Mouse (Mus musculus): ENCODE data around the gene Wwtr1. TPM values are rescaled to one million over a fixed set of nuclear protein-coding genes. Genes with fewer than 3 reads are reported as not detected.
A peak's percentile ranks its signal among the peaks of the same experiment; 100 is the strongest.

The Wwtr1 gene
- polyA plus RNA-seq, 1 experiment from 2014 or later, result 25.1 TPM

DNA sequence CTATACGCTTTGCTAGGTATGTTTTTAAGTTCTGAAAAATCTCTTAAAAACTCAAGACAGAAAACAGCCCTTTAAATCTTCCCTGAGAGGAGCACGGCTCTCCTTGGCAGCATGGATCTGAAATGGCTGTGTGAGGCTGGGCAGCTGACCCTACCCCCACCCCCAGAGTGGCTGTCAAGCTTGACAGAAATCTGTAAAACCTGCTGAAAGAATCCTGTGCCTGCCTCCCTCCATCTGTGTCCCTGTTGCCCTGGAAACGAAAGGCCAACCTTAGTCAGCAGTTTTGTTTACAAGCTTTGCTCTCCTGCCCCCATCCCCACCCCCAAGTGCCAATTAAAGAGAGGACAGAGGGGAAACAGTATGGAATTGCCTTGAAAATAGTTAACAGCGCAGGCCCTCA lies 103.3 kb downstream of the Wwtr1 start:
- Histone ChIP-seq H3K27me3 (no peaks in the 10 kb centered on the region), H3K9me3 (no peaks in the 10 kb centered on the region), H3K4me2 (no peak overlapping the region), H3K27ac (peak overlapping the region; percentile 86), H3K9ac (no peak overlapping the region), H3K4me1 (peaks cover 36% of the 10 kb centered on the region), H3K36me3 (peaks cover 8% of the 10 kb centered on the region; the same call in 1 of the 2 replicates), H3K4me3 (no peak overlapping the region)
- 45% methylated on average over 4 of the region's 4 CpGs for WGBS
- ATAC-seq (ENCODE audit: borderline replicate concordance, extremely low read depth, low FRiP score, low TSS enrichment), result no peak

DNA sequence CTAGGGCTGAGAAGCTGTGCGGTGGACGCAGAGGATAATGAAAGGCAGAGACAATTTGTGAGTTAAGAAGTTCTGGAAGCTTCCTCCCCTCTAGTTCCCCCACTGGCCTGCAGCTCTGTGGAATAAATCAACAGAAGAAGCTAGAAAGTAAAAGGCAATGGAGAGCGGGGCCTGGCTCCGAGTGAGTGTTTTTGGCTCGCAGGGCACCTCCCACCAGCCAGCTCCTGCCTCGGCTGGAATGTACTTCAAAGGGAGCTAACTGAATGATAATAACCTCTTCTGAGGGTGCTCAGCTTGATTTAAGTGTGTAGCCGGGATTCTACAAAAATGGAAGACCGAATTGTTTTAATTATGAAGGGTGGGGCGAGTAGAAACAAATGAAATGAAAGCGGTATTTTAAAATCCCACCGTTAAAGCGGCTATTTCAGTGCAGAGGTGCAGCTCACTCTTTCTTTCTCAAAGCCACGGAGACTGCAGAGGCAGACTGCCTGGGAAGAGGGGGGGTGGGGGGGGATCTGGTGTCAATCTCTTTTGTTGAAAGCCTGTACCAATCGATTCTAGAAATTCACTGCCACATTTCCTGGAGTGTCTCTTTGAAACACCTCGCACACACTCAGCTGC lies 104.6 kb downstream of the Wwtr1 start:
- Histone ChIP-seq H3K4me3 (no peak overlapping the region), H3K9ac (no peak overlapping the region), H3K27ac (peak overlapping the region; percentile 86), H3K4me1 (peaks cover 41% of the 10 kb centered on the region), H3K27me3 (no peaks in the 10 kb centered on the region), H3K4me2 (peak overlapping the region; percentile 37), H3K36me3 (no peaks in the 10 kb centered on the region), H3K9me3 (no peaks in the 10 kb centered on the region)
- WGBS, result 9% methylated on average over 15 of the region's 15 CpGs
- ATAC-seq (ENCODE audit: borderline replicate concordance, extremely low read depth, low FRiP score, low TSS enrichment), result peak; percentile 56; the same call in 1 of the 2 replicates

DNA sequence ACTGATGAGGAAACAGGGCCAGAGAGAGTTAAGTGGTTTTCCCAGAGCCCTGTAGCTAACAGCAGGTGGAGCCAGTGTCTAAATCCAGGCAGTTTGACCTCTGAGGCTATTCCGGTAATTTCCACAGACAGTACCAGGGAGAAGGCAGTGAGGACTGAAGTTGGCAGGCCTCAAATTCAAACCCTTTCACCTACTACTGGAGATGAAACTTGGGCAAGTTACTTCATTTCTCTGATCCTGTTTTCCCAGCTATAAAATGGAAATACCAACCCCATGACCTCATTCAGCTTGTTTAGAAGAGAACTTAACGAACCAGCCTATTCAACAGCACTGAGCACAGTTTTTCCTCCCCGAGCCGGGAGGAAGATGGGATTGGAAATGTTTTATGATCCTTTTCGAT lies 105.4 kb downstream of the Wwtr1 start:
- ATAC-seq (ENCODE audit: borderline replicate concordance, extremely low read depth, low FRiP score, low TSS enrichment), result peak; percentile 47; the same call in 1 of the 2 replicates
- H3K4me2 ChIP-seq, result peak overlapping the region; percentile 37
- H3K9ac ChIP-seq, result no peak overlapping the region
- no peak overlapping the region for H3K4me3 ChIP-seq
- WGBS, result 4% methylated on average over 5 of the region's 5 CpGs
- H3K9me3 ChIP-seq, result no peaks in the 10 kb centered on the region
- peaks cover 41% of the 10 kb centered on the region for H3K4me1 ChIP-seq
- peak overlapping the region; percentile 86 for H3K27ac ChIP-seq
- no peaks in the 10 kb centered on the region for H3K36me3 ChIP-seq
- H3K27me3 ChIP-seq, result no peaks in the 10 kb centered on the region

DNA sequence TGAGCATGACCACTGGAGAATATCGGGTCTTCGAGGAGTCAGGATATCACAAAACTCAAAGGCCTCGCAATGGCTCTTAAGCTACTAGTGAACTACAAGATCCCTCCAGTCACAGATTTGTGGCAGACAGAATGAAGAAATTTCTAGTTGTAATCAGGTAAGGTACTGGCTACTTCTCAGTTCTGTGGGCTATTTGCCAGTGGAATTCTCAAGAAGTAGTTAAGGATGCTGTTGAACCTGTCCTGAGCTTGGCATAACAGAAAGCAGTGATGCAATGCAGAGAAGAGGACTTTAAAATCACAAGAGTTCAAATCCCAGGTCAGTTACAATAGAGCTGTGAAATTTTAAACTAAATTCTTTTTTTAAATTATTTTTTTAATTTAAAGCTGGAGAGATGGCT lies 106.4 kb downstream of the Wwtr1 start:
- WGBS, result 84% methylated on average over 3 of the region's 3 CpGs
- Histone ChIP-seq H3K27me3 (no peaks in the 10 kb centered on the region), H3K4me1 (peaks cover 41% of the 10 kb centered on the region), H3K9me3 (no peaks in the 10 kb centered on the region), H3K4me3 (no peak overlapping the region), H3K36me3 (no peaks in the 10 kb centered on the region), H3K9ac (no peak overlapping the region), H3K27ac (no peak overlapping the region), H3K4me2 (no peak overlapping the region)
- ATAC-seq (ENCODE audit: borderline replicate concordance, extremely low read depth, low FRiP score, low TSS enrichment), result no peak

DNA sequence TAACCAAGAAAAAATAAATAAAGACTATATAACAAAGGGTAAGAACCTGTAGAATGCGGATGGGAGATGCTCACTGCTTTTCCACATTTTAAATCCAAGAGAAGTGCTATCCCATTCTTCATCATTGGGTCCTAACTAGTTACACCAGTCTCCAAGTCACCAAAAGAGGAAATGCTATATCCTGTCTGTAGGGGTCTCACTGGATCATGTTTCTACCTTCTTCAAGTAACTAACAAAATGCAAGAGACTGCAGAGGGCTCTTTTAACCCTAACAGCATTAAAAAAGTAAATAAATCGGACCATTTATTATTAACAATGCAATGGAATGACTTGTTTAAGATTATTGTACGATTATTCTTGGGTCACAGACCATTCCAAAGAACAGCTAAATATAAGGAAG lies 109.4 kb downstream of the Wwtr1 start:
- 41% methylated on average over 3 of the region's 3 CpGs for WGBS
- no peak for ATAC-seq (ENCODE audit: borderline replicate concordance, extremely low read depth, low FRiP score, low TSS enrichment)

DNA sequence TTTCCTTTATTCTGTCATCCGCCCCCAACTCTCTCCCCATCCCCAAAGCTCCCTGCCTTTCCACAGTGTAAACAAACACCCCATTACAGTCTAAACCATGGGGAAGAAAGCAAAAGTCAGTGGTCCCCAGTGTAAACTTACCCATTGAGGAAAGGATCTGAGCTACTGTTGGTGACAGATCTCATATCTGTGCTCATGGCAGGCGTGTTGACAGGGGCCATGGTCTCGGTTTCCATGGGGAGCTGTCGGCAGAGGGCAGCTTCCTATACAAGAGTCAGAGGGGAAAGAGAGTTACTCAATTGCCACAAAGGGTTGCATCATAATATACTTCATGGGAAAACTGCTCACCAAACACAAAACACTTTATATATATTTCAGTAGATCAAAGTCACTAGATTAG lies 112.4 kb downstream of the Wwtr1 start:
- Histone ChIP-seq H3K9ac (no peak overlapping the region), H3K4me1 (peaks cover 16% of the 10 kb centered on the region), H3K9me3 (no peaks in the 10 kb centered on the region), H3K4me3 (no peak overlapping the region), H3K4me2 (no peak overlapping the region), H3K27ac (peak overlapping the region; percentile 72), H3K27me3 (no peaks in the 10 kb centered on the region), H3K36me3 (peaks cover 18% of the 10 kb centered on the region)
- peak; percentile 94 for ATAC-seq (ENCODE audit: borderline replicate concordance, extremely low read depth, low FRiP score, low TSS enrichment)
- WGBS, result 60% methylated on average over 4 of the region's 4 CpGs

More for the DNA sequence above, 109.4 kb downstream of the Wwtr1 start:
- H3K9ac ChIP-seq, result no peak overlapping the region
- H3K4me3 ChIP-seq, result no peak overlapping the region
- no peaks in the 10 kb centered on the region for H3K27me3 ChIP-seq
- no peak overlapping the region for H3K27ac ChIP-seq
- peaks cover 32% of the 10 kb centered on the region for H3K4me1 ChIP-seq
- peaks cover 9% of the 10 kb centered on the region; the same call in 1 of the 2 replicates for H3K36me3 ChIP-seq
- no peak overlapping the region for H3K4me2 ChIP-seq
- H3K9me3 ChIP-seq, result no peaks in the 10 kb centered on the region

DNA sequence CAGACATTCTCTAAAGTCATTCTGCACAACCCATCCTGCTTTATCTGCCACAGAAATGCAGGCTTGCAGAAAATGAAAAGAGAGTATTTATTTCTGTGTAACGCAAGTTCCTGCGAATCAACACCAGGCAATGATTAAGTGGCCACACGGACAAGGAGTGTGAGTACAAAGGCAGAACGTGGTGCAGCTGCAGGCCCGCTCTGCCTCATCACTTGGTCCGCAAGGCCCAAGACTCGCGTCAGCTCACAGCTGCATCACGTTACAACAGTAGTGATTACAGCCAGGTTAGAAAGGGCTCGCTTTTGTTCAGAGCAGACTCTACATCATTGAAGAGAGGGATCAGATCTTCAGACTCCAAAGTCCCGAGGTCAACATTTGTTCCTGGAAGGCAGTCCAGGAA lies 117.1 kb downstream of the Wwtr1 start:
- no peak for ATAC-seq (ENCODE audit: borderline replicate concordance, extremely low read depth, low FRiP score, low TSS enrichment)
- H3K4me2 ChIP-seq, result no peak overlapping the region
- no peaks in the 10 kb centered on the region for H3K9me3 ChIP-seq
- H3K36me3 ChIP-seq, result peaks cover 21% of the 10 kb centered on the region
- no peaks in the 10 kb centered on the region for H3K27me3 ChIP-seq
- 0 out of 2 replicates have a peak overlapping the region, but pooled peaks have one; percentile 2 for H3K27ac ChIP-seq
- 45% methylated on average over 11 of the region's 11 CpGs for WGBS
- no peak overlapping the region for H3K4me3 ChIP-seq
- H3K9ac ChIP-seq, result no peak overlapping the region
- H3K4me1 ChIP-seq, result peaks cover 16% of the 10 kb centered on the region

DNA sequence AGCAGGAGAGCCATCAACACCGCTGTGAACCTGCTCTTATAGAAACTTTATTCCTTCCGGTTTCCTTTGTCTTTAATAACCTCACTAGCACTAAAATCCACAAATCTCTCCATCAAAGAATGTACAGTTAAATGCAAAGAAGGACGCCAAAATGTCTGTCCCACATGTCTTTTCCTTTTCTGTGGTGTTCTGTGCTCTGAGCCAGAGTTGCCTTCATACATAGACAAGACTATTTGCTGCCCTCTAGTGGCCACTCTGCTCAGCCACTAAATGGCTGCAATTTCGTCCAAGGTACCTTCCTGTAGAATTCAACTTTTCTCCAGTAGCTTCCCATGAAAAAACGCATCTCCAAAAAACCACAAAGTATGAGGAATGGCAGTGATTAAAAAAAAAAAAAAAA lies 127.3 kb downstream of the Wwtr1 start:
- no peak overlapping the region for H3K27ac ChIP-seq
- WGBS, result 27% methylated on average over 5 of the region's 5 CpGs

DNA sequence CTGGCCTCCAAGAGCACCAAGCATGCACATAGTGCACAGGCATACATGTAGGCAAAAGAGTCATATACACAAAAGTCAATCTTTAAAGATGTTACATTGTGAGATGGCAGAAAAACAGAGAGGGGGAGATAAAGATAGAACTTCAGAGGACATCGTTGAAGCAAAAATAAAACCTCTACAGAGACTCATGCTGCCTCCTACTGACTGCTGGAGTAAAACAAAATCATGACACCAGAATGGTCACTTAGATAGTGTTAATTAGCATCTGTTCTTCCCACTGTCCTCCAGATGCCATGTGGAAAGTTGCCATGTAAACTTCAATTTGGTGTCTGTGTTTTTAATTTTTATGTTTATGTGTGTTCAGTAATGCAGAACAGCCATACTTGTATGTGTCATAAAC lies 127.8 kb downstream of the Wwtr1 start:
- Histone ChIP-seq H3K27me3 (no peaks in the 10 kb centered on the region), H3K9me3 (no peaks in the 10 kb centered on the region), H3K4me2 (no peak overlapping the region), H3K36me3 (no peaks in the 10 kb centered on the region), H3K4me1 (peaks cover 20% of the 10 kb centered on the region), H3K4me3 (no peak overlapping the region), H3K27ac (no peak overlapping the region), H3K9ac (no peak overlapping the region)
- no peak for ATAC-seq (ENCODE audit: borderline replicate concordance, extremely low read depth, low FRiP score, low TSS enrichment)
- 23% methylated on average over 1 of the region's 1 CpGs for WGBS

More for the DNA sequence above, 127.3 kb downstream of the Wwtr1 start:
- Histone ChIP-seq H3K27me3 (no peaks in the 10 kb centered on the region), H3K4me2 (no peak overlapping the region), H3K36me3 (no peaks in the 10 kb centered on the region), H3K9ac (no peak overlapping the region), H3K4me1 (peaks cover 20% of the 10 kb centered on the region), H3K4me3 (no peak overlapping the region), H3K9me3 (no peaks in the 10 kb centered on the region)
- ATAC-seq (ENCODE audit: borderline replicate concordance, extremely low read depth, low FRiP score, low TSS enrichment), result no peak

DNA sequence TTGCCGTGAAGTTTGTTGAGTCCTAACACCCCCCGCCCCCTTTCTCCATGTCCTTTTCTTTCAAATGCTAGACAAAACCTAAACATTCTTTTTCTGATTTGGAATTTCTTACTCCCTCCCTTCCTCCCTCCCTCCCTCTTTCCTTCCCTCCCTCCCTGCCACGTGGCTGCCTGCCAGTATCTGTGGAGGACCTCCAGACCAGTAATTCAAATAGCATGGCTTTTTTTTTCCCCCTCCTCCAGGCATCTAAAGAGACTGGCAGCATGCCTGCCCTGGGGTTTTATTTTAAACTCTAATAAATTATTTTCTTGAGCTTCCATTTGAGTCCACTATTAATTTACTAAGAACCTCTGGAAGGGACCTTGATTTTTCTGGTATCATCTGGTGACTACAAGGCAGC lies 130.0 kb downstream of the Wwtr1 start:
- Histone ChIP-seq H3K4me3 (no peak overlapping the region), H3K4me1 (peaks cover 20% of the 10 kb centered on the region), H3K9ac (no peak overlapping the region), H3K36me3 (no peaks in the 10 kb centered on the region), H3K27me3 (no peaks in the 10 kb centered on the region), H3K4me2 (no peak overlapping the region), H3K9me3 (no peaks in the 10 kb centered on the region), H3K27ac (peak overlapping the region; percentile 48; the same call in 1 of the 2 replicates)
- 28% methylated on average over 3 of the region's 3 CpGs for WGBS
- peak; percentile 85 for ATAC-seq (ENCODE audit: borderline replicate concordance, extremely low read depth, low FRiP score, low TSS enrichment)

DNA sequence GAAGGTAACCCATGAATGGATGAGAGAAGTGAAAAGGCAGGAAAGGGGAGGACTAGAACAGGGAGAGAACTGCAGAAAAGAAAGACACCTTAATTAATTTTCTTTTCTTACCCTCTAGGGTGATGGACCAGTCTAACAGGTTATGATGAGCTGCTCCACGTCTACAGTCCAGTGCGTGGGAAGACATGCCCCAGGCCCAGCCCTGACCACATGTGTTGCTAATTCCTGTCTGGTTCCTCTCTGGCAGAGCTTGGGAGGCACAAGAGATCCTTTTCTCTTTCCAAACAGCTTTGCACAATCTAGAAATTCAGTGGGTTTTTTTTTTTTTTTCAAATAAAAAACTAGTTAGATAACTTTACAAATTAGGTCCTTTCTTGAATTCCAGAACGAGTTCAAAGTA lies 134.8 kb downstream of the Wwtr1 start:
- no peak overlapping the region for H3K27ac ChIP-seq

DNA sequence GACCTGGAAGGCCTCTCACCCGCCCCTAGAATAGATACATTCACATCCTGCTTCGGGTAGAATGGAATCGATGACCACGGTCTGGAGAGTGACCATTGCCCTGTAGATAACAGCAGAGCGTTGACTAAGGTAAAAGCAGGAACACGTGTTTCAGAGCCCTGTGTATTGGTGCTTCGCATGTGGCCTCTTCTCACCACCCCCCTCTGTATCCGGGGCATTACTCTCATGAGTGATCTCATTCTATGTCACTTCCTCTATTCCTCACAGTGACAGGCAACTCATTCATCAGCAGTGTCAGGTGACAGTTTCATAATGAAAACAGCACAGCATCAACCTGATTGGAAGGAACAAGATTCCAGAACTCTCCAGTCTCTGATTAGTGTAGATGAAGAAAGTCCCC lies 140.3 kb downstream of the Wwtr1 start:
- Histone ChIP-seq H3K27ac (no peak overlapping the region), H3K36me3 (no peaks in the 10 kb centered on the region), H3K4me3 (no peak overlapping the region), H3K9ac (no peak overlapping the region), H3K9me3 (no peaks in the 10 kb centered on the region), H3K27me3 (no peaks in the 10 kb centered on the region), H3K4me1 (no peaks in the 10 kb centered on the region), H3K4me2 (no peak overlapping the region)
- no peak for ATAC-seq (ENCODE audit: borderline replicate concordance, extremely low read depth, low FRiP score, low TSS enrichment)
- 67% methylated on average over 8 of the region's 8 CpGs for WGBS

More for the DNA sequence above, 134.8 kb downstream of the Wwtr1 start:
- H3K9ac ChIP-seq, result no peak overlapping the region
- no peaks in the 10 kb centered on the region for H3K36me3 ChIP-seq
- no peak overlapping the region for H3K4me2 ChIP-seq
- WGBS, result 36% methylated on average over 3 of the region's 3 CpGs
- no peak for ATAC-seq (ENCODE audit: borderline replicate concordance, extremely low read depth, low FRiP score, low TSS enrichment)
- no peak overlapping the region for H3K4me3 ChIP-seq
- H3K4me1 ChIP-seq, result peaks cover 5% of the 10 kb centered on the region
- no peaks in the 10 kb centered on the region for H3K9me3 ChIP-seq
- H3K27me3 ChIP-seq, result no peaks in the 10 kb centered on the region

All from lung, embryonic 15.5 days (tissue).